Mouse (Mus musculus) embryonic facial prominence, embryonic 13.5 days (tissue): ENCODE results near the gene Myo1f. TPM values are rescaled to one million over a fixed set of nuclear protein-coding genes. Genes with fewer than 3 reads are reported as not detected.

Experiments
- ATAC-seq: fragments of 200-750 bp; cut with Nextera tagmentation; 2 replicates; pipeline ENCODE4 v1.8.0; 2017; ENCODE audit warnings: low read depth; ENCODE audit not compliant: insufficient number of reproducible peaks, insufficient read depth, low FRiP score, low TSS enrichment
- H3K27ac ChIP-seq: fragments of 300-500 bp; sonication (generic); 2 replicates; pipeline ENCODE4 v1.5.1; 2015; ENCODE audit warnings: moderate library complexity, mild to moderate bottlenecking, inconsistent platforms
- H3K27me3 ChIP-seq: fragments of 300-500 bp; sonication (generic); 2 replicates; pipeline ENCODE4 v1.6.1; 2015; ENCODE audit warnings: mild to moderate bottlenecking, inconsistent platforms
- H3K36me3 ChIP-seq: fragments of 300-500 bp; sonication (generic); 2 replicates; pipeline ENCODE4 v1.6.1; 2015; ENCODE audit warnings: mild to moderate bottlenecking, inconsistent platforms
- H3K4me1 ChIP-seq: fragments of 300-500 bp; sonication (generic); 2 replicates; pipeline ENCODE4 v1.6.1; 2015; ENCODE audit warnings: inconsistent platforms
- H3K4me2 ChIP-seq: fragments of 300-500 bp; sonication (generic); 2 replicates; pipeline ENCODE4 v1.6.1; 2015; ENCODE audit warnings: moderate library complexity, mild to moderate bottlenecking, inconsistent platforms
- H3K4me3 ChIP-seq: fragments of 300-500 bp; sonication (generic); 2 replicates; pipeline ENCODE4 v1.5.1; 2015; ENCODE audit warnings: mild to moderate bottlenecking, inconsistent platforms
- H3K9ac ChIP-seq: fragments of 300-500 bp; sonication (generic); 2 replicates; pipeline ENCODE4 v1.6.1; 2015; ENCODE audit warnings: mild to moderate bottlenecking, inconsistent platforms
- H3K9me3 ChIP-seq: fragments of 300-500 bp; sonication (generic); 2 replicates; pipeline ENCODE4 v1.6.1; 2016; ENCODE audit warnings: inconsistent platforms
- WGBS: fragments of 180-500 bp; shearing (Covaris S2); methylation state at CpG from one replicate; pipeline ENCODE4 v1.1.7; 2015; ENCODE audit warnings: mixed read lengths; 5-methylcytosine and 5-hydroxymethylcytosine counted together
- polyA plus RNA-seq: library from polyadenylated mRNA; unstranded; fragments of >200 nt; fragmentation: Nextera tagmentation; extraction: Ambion mirVana; gene quantifications from 2 replicates; pipeline ENCODE4 v1.2.1, GENCODE M21; 2015

Gene Myo1f
- polyA plus RNA-seq, 1 experiment from 2014 or later = 2.6 TPM

- Histone ChIP-seq H3K4me2 (no peak overlapping the region), H3K9me3 (no peaks in the 10 kb centered on the region), H3K4me3 (no peak overlapping the region), H3K36me3 (peaks cover 69% of the 10 kb centered on the region), H3K9ac (no peak overlapping the region), H3K27me3 (no peaks in the 10 kb centered on the region), H3K27ac (no peak overlapping the region), H3K4me1 (no peaks in the 10 kb centered on the region)
- WGBS = 83% methylated on average over 3 of the region's 3 CpGs
- ATAC-seq = no peak
Observed at GRCm38 (mm10) chr17:33539106-33539675, 16.3 kb upstream of the Myo1f start.

DNA sequence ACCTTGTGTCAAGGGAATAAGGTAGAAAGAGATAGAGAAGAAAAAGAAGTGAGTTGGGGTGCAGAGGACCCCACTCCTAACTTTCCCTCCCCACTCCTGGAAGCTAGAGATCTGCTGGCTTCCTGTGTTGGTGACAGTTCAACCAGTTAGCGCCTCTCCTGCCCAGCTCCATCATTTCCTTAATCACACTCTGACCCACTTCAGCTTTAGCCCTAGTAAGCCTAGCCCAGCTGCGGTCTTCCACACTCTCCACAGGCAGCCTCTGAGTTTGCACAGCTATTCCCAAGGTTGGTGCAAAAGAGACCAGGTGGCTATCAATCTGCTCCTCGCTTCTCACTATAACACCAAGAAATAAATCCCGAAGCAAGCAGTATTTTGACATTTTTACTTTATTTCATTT is 15.6 kb upstream of the Myo1f start:
- Histone ChIP-seq H3K27ac (no peak overlapping the region), H3K36me3 (peaks cover 69% of the 10 kb centered on the region), H3K9me3 (no peaks in the 10 kb centered on the region), H3K9ac (no peak overlapping the region), H3K27me3 (no peaks in the 10 kb centered on the region), H3K4me2 (no peak overlapping the region), H3K4me1 (no peaks in the 10 kb centered on the region), H3K4me3 (no peak overlapping the region)
- 91% methylated on average over 4 of the region's 4 CpGs for WGBS
- ATAC-seq = no peak

GRCm38 (mm10) chr17:33549212-33549611 is 6.3 kb upstream of the Myo1f start:
- no peak overlapping the region for H3K27ac ChIP-seq
- H3K27me3 ChIP-seq = no peaks in the 10 kb centered on the region
- H3K9ac ChIP-seq = no peak overlapping the region
- H3K9me3 ChIP-seq = no peaks in the 10 kb centered on the region
- no peak for ATAC-seq
- H3K4me2 ChIP-seq = no peak overlapping the region
- no peaks in the 10 kb centered on the region for H3K4me1 ChIP-seq
- WGBS = 94% methylated on average over 6 of the region's 6 CpGs
- no peak overlapping the region for H3K4me3 ChIP-seq
- peaks cover 96% of the 10 kb centered on the region for H3K36me3 ChIP-seq

DNA sequence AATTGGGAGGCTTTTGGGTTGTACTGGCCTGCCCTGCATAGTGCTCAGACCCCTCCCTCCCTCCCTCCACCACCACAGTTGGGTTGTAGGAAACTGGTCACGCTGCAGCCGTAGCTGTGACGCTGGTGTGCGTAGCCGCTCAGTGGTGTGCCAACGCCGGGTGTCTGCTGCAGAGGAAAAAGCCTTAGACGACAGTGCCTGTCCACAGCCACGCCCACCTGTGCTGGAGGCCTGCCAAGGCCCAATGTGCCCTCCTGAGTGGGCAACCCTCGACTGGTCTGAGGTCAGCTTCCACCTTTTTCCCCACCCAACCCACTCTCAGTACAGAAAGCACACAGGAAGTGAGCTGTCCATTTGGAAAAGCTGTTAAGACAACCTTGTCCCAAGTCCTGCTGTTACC is 5.1 kb upstream of the Myo1f start:
- H3K4me3 ChIP-seq = no peak overlapping the region
- 87% methylated on average over 10 of the region's 10 CpGs for WGBS
- no peak for ATAC-seq
- H3K27ac ChIP-seq = no peak overlapping the region
- no peak overlapping the region for H3K4me2 ChIP-seq
- H3K9me3 ChIP-seq = no peaks in the 10 kb centered on the region
- peaks cover 86% of the 10 kb centered on the region for H3K36me3 ChIP-seq
- no peaks in the 10 kb centered on the region for H3K4me1 ChIP-seq
- H3K9ac ChIP-seq = no peak overlapping the region
- no peaks in the 10 kb centered on the region for H3K27me3 ChIP-seq

DNA sequence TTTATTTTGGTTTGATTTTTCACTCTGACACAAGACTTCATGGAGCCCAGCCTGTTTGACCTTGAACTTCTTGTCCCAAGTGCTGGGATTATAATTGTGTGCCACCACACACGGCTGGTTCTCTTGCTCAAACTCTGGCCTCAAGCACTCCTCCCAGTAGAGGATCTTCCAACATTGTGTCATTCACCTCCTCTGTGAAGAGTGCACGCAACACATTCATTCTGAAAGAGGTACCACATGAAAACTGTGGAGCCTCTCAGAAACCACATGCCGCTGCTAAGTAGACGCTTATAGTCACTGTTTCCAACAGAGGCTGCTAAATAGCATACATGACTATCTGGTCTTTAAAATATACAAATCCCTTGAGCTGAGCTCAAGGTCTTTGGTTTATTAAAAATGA is 3.4 kb upstream of the Myo1f start:
- H3K4me2 ChIP-seq = no peak overlapping the region
- H3K27ac ChIP-seq = no peak overlapping the region
- H3K9me3 ChIP-seq = no peaks in the 10 kb centered on the region
- H3K9ac ChIP-seq = no peak overlapping the region
- H3K4me1 ChIP-seq = no peaks in the 10 kb centered on the region
- no peak overlapping the region for H3K4me3 ChIP-seq
- ATAC-seq = no peak
- no peaks in the 10 kb centered on the region for H3K27me3 ChIP-seq
- 92% methylated on average over 4 of the region's 4 CpGs for WGBS
- H3K36me3 ChIP-seq = peaks cover 69% of the 10 kb centered on the region

DNA sequence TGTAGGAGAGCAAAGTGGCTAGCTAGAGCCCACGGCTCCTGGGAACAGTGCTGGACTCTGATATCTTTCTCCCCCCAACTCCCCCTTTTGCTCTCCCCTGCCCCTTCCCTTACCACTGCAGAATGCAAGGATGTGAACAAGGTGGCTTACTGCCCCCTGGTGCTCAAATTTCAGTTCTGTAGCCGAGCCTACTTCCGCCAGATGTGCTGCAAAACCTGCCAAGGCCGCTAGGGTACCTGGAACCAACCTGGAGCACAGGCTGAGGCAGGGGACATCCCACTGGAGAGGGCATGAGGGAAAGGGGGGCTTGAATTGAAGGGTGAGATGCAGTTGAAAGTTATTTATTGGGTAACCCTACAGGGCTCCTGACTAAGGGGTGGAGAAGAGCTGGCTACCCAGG is 2.5 kb upstream of the Myo1f start:
- WGBS = 59% methylated on average over 4 of the region's 4 CpGs
- H3K36me3 ChIP-seq = peaks cover 62% of the 10 kb centered on the region
- no peak overlapping the region for H3K4me3 ChIP-seq
- no peak for ATAC-seq
- H3K4me1 ChIP-seq = no peaks in the 10 kb centered on the region
- no peak overlapping the region for H3K4me2 ChIP-seq
- no peaks in the 10 kb centered on the region for H3K27me3 ChIP-seq
- no peaks in the 10 kb centered on the region for H3K9me3 ChIP-seq
- H3K9ac ChIP-seq = no peak overlapping the region
- no peak overlapping the region for H3K27ac ChIP-seq

GRCm38 (mm10) chr17:33554536-33554935 is 971 bp upstream of the Myo1f start:
- no peak for ATAC-seq
- 92% methylated on average over 1 of the region's 1 CpGs for WGBS
- Histone ChIP-seq H3K36me3 (peaks cover 46% of the 10 kb centered on the region), H3K4me1 (no peaks in the 10 kb centered on the region), H3K27ac (no peak overlapping the region), H3K4me2 (no peak overlapping the region), H3K27me3 (no peaks in the 10 kb centered on the region), H3K4me3 (no peak overlapping the region), H3K9me3 (no peaks in the 10 kb centered on the region), H3K9ac (no peak overlapping the region)

GRCm38 (mm10) chr17:33557922-33558321 is 2.4 kb downstream of the Myo1f start:
- Histone ChIP-seq H3K36me3 (peaks cover 14% of the 10 kb centered on the region), H3K4me3 (no peak overlapping the region), H3K4me1 (no peaks in the 10 kb centered on the region), H3K27me3 (no peaks in the 10 kb centered on the region), H3K9me3 (no peaks in the 10 kb centered on the region), H3K27ac (no peak overlapping the region), H3K9ac (no peak overlapping the region), H3K4me2 (no peak overlapping the region)
- no peak for ATAC-seq
- WGBS = 83% methylated on average over 4 of the region's 4 CpGs

GRCm38 (mm10) chr17:33563527-33564076 is 8.1 kb downstream of the Myo1f start:
- no peak overlapping the region for H3K27ac ChIP-seq
- H3K4me1 ChIP-seq = no peaks in the 10 kb centered on the region
- no peaks in the 10 kb centered on the region for H3K36me3 ChIP-seq
- no peak for ATAC-seq
- no peaks in the 10 kb centered on the region for H3K27me3 ChIP-seq
- no peak overlapping the region for H3K4me2 ChIP-seq
- H3K4me3 ChIP-seq = no peak overlapping the region
- 71% methylated on average over 2 of the region's 2 CpGs for WGBS
- no peak overlapping the region for H3K9ac ChIP-seq
- H3K9me3 ChIP-seq = no peaks in the 10 kb centered on the region

- H3K9me3 ChIP-seq = no peaks in the 10 kb centered on the region
- no peak overlapping the region for H3K4me2 ChIP-seq
- no peaks in the 10 kb centered on the region for H3K36me3 ChIP-seq
- H3K27me3 ChIP-seq = no peaks in the 10 kb centered on the region
- no peak overlapping the region for H3K4me3 ChIP-seq
- no peak overlapping the region for H3K27ac ChIP-seq
- WGBS = 65% methylated on average over 1 of the region's 1 CpGs
- H3K9ac ChIP-seq = no peak overlapping the region
- ATAC-seq = no peak
- H3K4me1 ChIP-seq = no peaks in the 10 kb centered on the region
Observed at GRCm38 (mm10) chr17:33564599-33564998, 9.1 kb downstream of the Myo1f start.

- no peaks in the 10 kb centered on the region for H3K4me1 ChIP-seq
- no peaks in the 10 kb centered on the region for H3K36me3 ChIP-seq
- no peak overlapping the region for H3K9ac ChIP-seq
- ATAC-seq = no peak
- H3K27me3 ChIP-seq = no peaks in the 10 kb centered on the region
- no peak overlapping the region for H3K4me3 ChIP-seq
- H3K9me3 ChIP-seq = no peaks in the 10 kb centered on the region
- no peak overlapping the region for H3K27ac ChIP-seq
- H3K4me2 ChIP-seq = no peak overlapping the region
- 74% methylated on average over 2 of the region's 2 CpGs for WGBS
Observed at GRCm38 (mm10) chr17:33566182-33566581, 10.7 kb downstream of the Myo1f start.

DNA sequence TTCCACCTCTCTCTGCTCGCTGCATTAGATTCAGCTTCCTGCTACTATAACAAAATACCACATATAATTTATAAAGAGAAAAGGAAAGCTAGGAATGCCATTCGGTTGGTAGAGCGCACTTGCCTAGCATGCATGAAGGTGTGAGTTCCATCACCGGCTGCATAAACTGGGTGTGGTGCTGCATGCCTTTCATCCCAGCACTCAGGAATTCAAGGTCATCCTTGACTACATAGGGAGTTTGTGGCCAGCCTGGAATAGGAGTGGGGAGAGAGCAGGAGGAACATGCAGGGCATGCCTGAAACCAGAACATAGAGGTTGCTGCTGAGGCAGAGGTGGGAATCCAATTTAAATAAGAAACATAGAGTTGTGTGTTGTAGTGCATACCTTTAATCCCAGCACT is 28.6 kb downstream of the Myo1f start:
- no peak overlapping the region for H3K9ac ChIP-seq
- no peak overlapping the region for H3K27ac ChIP-seq
- H3K4me1 ChIP-seq = no peaks in the 10 kb centered on the region
- no peaks in the 10 kb centered on the region for H3K27me3 ChIP-seq
- no peak overlapping the region for H3K4me3 ChIP-seq
- no peaks in the 10 kb centered on the region for H3K9me3 ChIP-seq
- H3K4me2 ChIP-seq = no peak overlapping the region
- no peaks in the 10 kb centered on the region for H3K36me3 ChIP-seq
- ATAC-seq = no peak
- WGBS = 85% methylated on average over 4 of the region's 4 CpGs
